Mouse (Mus musculus) CH12.LX (cell line): ENCODE measurements at regions not wholly inside any gene's neighbourhood (a gene's known extent, or its start where the extent isn't known, plus 50 kb on each side); places are given as distances from the start of the nearest gene placed in this dataset.

Experiments used
- DNase-seq: peaks from one replicate; pipeline ENCODE4 v3.0.0-alpha.2; 2013; ENCODE audit errors: extremely low read depth
- H3K27ac ChIP-seq: 2 replicates; pipeline ENCODE4 v1.5.1; 2012; ENCODE audit warnings: low read depth, mild to moderate bottlenecking, control low read depth, moderate library complexity; ENCODE audit not compliant: insufficient read depth
- H3K27me3 ChIP-seq: replicated peaks from 2 replicates; pipeline ENCODE3; 2012; ENCODE audit warnings: inconsistent platforms
- H3K36me3 ChIP-seq, 2 experiments: replicated peaks in 1 of 2; 2 replicates each; pipeline versions ENCODE3 to v1.6.1; 2012; ENCODE audit warnings: inconsistent platforms in 1 of 2, low read length in 1 of 2, mild to moderate bottlenecking in 1 of 2, mixed read lengths in 1 of 2, moderate library complexity in 1 of 2; ENCODE audit not compliant: control insufficient read depth in 1 of 2, insufficient read depth in 1 of 2
- H3K4me1 ChIP-seq, 2 experiments: 2 replicates each; pipeline ENCODE4 v1.6.1; 2012; ENCODE audit warnings: inconsistent platforms in 1 of 2, moderate library complexity in 1 of 2; ENCODE audit not compliant: insufficient read depth in 2 of 2, control insufficient read depth in 1 of 2
- H3K4me2 ChIP-seq: 2 replicates; pipeline ENCODE4 v1.6.1; 2012; ENCODE audit warnings: low read depth, mild to moderate bottlenecking, control low read depth; ENCODE audit not compliant: poor library complexity, insufficient read depth, severe bottlenecking
- H3K4me3 ChIP-seq, 3 experiments: fragments of 150-350 bp in 1 of 3; sonication (generic) in 1 of 3; replicated peaks in 1 of 3; 2 replicates each; pipeline versions ENCODE3 to v1.5.1; 2011 to 2012; ENCODE audit warnings: low read depth in 2 of 3, low read length in 2 of 3, mild to moderate bottlenecking in 2 of 3, moderate library complexity in 2 of 3, control low read depth in 1 of 3, improper control_type of control experiment in 1 of 3, inconsistent platforms in 1 of 3, mixed read lengths in 1 of 3; ENCODE audit not compliant: poor library complexity in 1 of 3
- H3K79me2 ChIP-seq: replicated peaks from 2 replicates; pipeline ENCODE4 v1.6.1; 2012; ENCODE audit warnings: mild to moderate bottlenecking, moderate library complexity; ENCODE audit not compliant: control insufficient read depth, poor library complexity, insufficient read depth, severe bottlenecking; ENCODE audit errors: extremely low read depth
- H3K9ac ChIP-seq: 2 replicates; pipeline ENCODE4 v1.6.1; 2012; ENCODE audit warnings: low read depth, mild to moderate bottlenecking, control low read depth, moderate library complexity; ENCODE audit not compliant: insufficient read depth
- H3K9me3 ChIP-seq: replicated peaks from 2 replicates; pipeline ENCODE3; 2012; ENCODE audit warnings: low read length, inconsistent platforms, mixed read lengths
- BHLHE40 ChIP-seq: IDR thresholded peaks from 2 replicates; pipeline ENCODE4 v1.6.1; 2011; ENCODE audit warnings: mild to moderate bottlenecking, low read depth, low read length, improper control_type of control experiment
- E2F4 ChIP-seq: IDR thresholded peaks from 2 replicates; pipeline ENCODE4 v1.6.1; 2011; ENCODE audit warnings: low read depth, low read length, improper control_type of control experiment; ENCODE audit not compliant: insufficient replicate concordance
- ELF1 ChIP-seq: IDR thresholded peaks from 2 replicates; pipeline ENCODE4 v1.6.1; 2014; ENCODE audit warnings: low read depth, mild to moderate bottlenecking, inconsistent platforms, low read length, improper control_type of control experiment
- ETS1 ChIP-seq: conservative IDR thresholded peaks from 2 replicates; pipeline ENCODE4 v1.6.1; 2012; ENCODE audit warnings: low read depth, mild to moderate bottlenecking, inconsistent platforms, low read length, improper control_type of control experiment, moderate library complexity
- GABPA ChIP-seq: IDR thresholded peaks from 2 replicates; pipeline ENCODE4 v1.6.1; 2012; ENCODE audit warnings: low read depth, low read length, improper control_type of control experiment, inconsistent platforms; ENCODE audit not compliant: insufficient replicate concordance
- HCFC1 ChIP-seq: IDR thresholded peaks from 2 replicates; pipeline ENCODE4 v1.6.1; 2012; ENCODE audit warnings: low read depth, mild to moderate bottlenecking, inconsistent platforms, low read length, improper control_type of control experiment
- JUN ChIP-seq: IDR thresholded peaks from 2 replicates; pipeline ENCODE4 v1.6.1; 2011; ENCODE audit warnings: low read depth, mild to moderate bottlenecking, low read length, improper control_type of control experiment, moderate library complexity; ENCODE audit not compliant: insufficient read depth
- JUND ChIP-seq: conservative IDR thresholded peaks from 2 replicates; pipeline ENCODE4 v1.6.1; 2011; ENCODE audit warnings: low read depth, low read length, improper control_type of control experiment
- KAT2A ChIP-seq: IDR thresholded peaks from 2 replicates; pipeline ENCODE4 v1.6.1; 2012; ENCODE audit warnings: low read length, improper control_type of control experiment, inconsistent platforms; ENCODE audit not compliant: insufficient replicate concordance
- MAFK ChIP-seq: IDR thresholded peaks from 2 replicates; pipeline ENCODE4 v1.6.1; 2011; ENCODE audit warnings: low read length, improper control_type of control experiment; ENCODE audit not compliant: insufficient replicate concordance
- MAZ ChIP-seq: IDR thresholded peaks from 2 replicates; pipeline ENCODE4 v1.6.1; 2012; ENCODE audit warnings: low read depth, mild to moderate bottlenecking, inconsistent platforms, low read length, improper control_type of control experiment, moderate library complexity
- MXI1 ChIP-seq: IDR thresholded peaks from 2 replicates; pipeline ENCODE4 v1.6.1; 2011; ENCODE audit warnings: mild to moderate bottlenecking, low read depth, low read length, improper control_type of control experiment
- MYC ChIP-seq: IDR thresholded peaks from 2 replicates; pipeline ENCODE4 v1.6.1; 2011; ENCODE audit warnings: low read depth, mild to moderate bottlenecking, improper control_type of control experiment, low read length
- NRF1 ChIP-seq: IDR thresholded peaks from 2 replicates; pipeline ENCODE4 v1.6.1; 2014; ENCODE audit warnings: low read depth, mild to moderate bottlenecking, inconsistent platforms, low read length, improper control_type of control experiment, moderate library complexity
- POLR2A ChIP-seq: IDR thresholded peaks from 2 replicates; pipeline ENCODE4 v1.6.1; 2011; ENCODE audit warnings: low read depth, mild to moderate bottlenecking, improper control_type of control experiment, low read length
- POLR2AphosphoS2 ChIP-seq: IDR thresholded peaks from 2 replicates; pipeline ENCODE4 v1.6.1; 2011; ENCODE audit warnings: low read depth, low read length, improper control_type of control experiment
- RCOR1 ChIP-seq: conservative IDR thresholded peaks from 2 replicates; pipeline ENCODE4 v1.6.1; 2012; ENCODE audit warnings: low read depth, mild to moderate bottlenecking, inconsistent platforms, low read length, improper control_type of control experiment
- SMC3 ChIP-seq: IDR thresholded peaks from 2 replicates; pipeline ENCODE4 v1.6.1; 2011; ENCODE audit warnings: low read depth, low read length, improper control_type of control experiment
- TBP ChIP-seq: conservative IDR thresholded peaks from 2 replicates; pipeline ENCODE4 v1.6.1; 2011; ENCODE audit warnings: low read depth, low read length, improper control_type of control experiment
- TCF12 ChIP-seq: IDR thresholded peaks from 2 replicates; pipeline ENCODE4 v1.6.1; 2014; ENCODE audit warnings: low read depth, mild to moderate bottlenecking, inconsistent platforms, low read length, improper control_type of control experiment
- USF1 ChIP-seq: IDR thresholded peaks from 2 replicates; pipeline ENCODE4 v1.6.1; 2014; ENCODE audit warnings: low read depth, mild to moderate bottlenecking, inconsistent platforms, low read length, improper control_type of control experiment
- USF2 ChIP-seq: conservative IDR thresholded peaks from 2 replicates; pipeline ENCODE4 v1.6.1; 2011; ENCODE audit warnings: low read depth, low read length, improper control_type of control experiment
- ZC3H11A ChIP-seq: IDR thresholded peaks from 2 replicates; pipeline ENCODE4 v1.6.1; 2012; ENCODE audit warnings: low read depth, mild to moderate bottlenecking, inconsistent platforms, low read length, improper control_type of control experiment
- ZMIZ1 ChIP-seq: IDR thresholded peaks from 2 replicates; pipeline ENCODE4 v1.6.1; 2012; ENCODE audit warnings: low read depth, mild to moderate bottlenecking, inconsistent platforms, low read length, improper control_type of control experiment
- ZNF384 ChIP-seq: IDR thresholded peaks from 2 replicates; pipeline ENCODE4 v1.6.1; 2012; ENCODE audit warnings: low read depth, low read length, improper control_type of control experiment, inconsistent platforms
- dilution Hi-C: fragments of 300-500 bp; cut with MboI; formaldehyde crosslinking; loops from 2 replicates; pipeline ENCODE4 v1.14.3; 2020; ENCODE audit warnings: low sequenced_read_pairs; ENCODE audit not compliant: extremely low pct_unique_long_range_greater_than_20kb, extremely low pct_ligation_motif_present
- in situ Hi-C: fragments of 300-500 bp; cut with MboI; formaldehyde crosslinking; loops from 3 replicates; pipeline ENCODE4 v1.14.3; 2019; ENCODE audit warnings: low sequenced_read_pairs, low pct_ligation_motif_present, low pct_unique_long_range_greater_than_20kb, mixed read lengths

DNA sequence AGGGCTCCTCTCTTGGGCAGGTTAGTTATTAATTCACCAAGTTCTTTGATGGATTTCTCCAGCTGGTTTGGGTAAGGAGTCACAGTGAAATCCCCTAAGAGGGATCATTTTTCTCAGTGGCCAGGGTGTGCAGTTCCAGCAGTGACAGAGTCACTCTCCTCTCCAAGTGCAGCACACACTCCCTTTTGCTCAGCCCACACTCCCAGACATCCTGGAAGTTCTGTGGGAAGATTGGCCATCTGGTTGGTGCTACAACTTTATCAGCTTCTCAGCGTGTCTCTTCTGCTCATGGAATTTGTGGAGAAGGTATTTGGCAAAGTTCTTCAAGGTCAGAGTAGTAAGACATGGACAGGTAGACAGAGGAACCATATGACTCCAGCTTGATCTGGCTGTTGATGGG is 148.5 kb upstream of the Lrig1 start:
- no peaks in the 10 kb centered on the region for H3K4me1 ChIP-seq
- no peak overlapping the region for H3K4me3 ChIP-seq
- H3K9me3 ChIP-seq: no peaks in the 10 kb centered on the region
- no peak overlapping the region for H3K27ac ChIP-seq
- no peaks in the 10 kb centered on the region for H3K79me2 ChIP-seq
- in situ Hi-C loops: no loop called here
- no peak overlapping the region for H3K9ac ChIP-seq
- TF ChIP-seq SMC3 (no peak), RCOR1 (no peak), POLR2AphosphoS2 (no peak), ZMIZ1 (no peak), BHLHE40 (no peak), GABPA (no peak), NRF1 (no peak), TBP (no peak), USF1 (no peak)
- no peak for DNase-seq
- H3K36me3 ChIP-seq: no peaks in the 10 kb centered on the region
- peaks cover under 1% of the 10 kb centered on the region for H3K27me3 ChIP-seq
- dilution Hi-C loops: no loop called here
- no peak overlapping the region for H3K4me2 ChIP-seq

DNA sequence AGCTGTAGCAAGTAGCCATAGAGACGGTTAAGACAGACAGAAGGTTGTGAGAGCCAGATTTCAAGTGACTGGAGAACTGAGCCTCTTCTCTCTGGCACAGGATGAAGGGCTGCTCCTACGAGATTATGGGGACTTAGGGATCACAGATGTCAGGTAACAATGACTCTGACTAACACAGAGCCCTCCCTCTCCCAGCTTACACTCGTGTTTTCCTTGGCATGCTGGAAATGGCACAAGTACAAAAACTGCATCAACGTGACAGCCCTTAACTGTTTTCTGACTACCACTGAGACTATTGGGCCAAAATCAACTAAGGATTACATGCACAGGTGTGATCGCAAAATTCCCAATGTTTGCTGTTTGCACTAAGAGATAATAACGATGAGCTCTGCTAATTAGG is 145.9 kb upstream of the Lrig1 start:
- H3K79me2 ChIP-seq: no peaks in the 10 kb centered on the region
- no peaks in the 10 kb centered on the region for H3K4me1 ChIP-seq
- no peak overlapping the region for H3K27ac ChIP-seq
- H3K4me3 ChIP-seq: no peak overlapping the region
- dilution Hi-C loops (no loop called here), in situ Hi-C loops (no loop called here)
- H3K4me2 ChIP-seq: no peak overlapping the region
- no peak overlapping the region for H3K9ac ChIP-seq
- no peaks in the 10 kb centered on the region for H3K9me3 ChIP-seq
- TF ChIP-seq ZNF384: no peak
- TF ChIP-seq JUN: no peak
- TF ChIP-seq KAT2A: no peak
- no peak for TF ChIP-seq HCFC1
- TF ChIP-seq MXI1: no peak
- no peak for TF ChIP-seq POLR2AphosphoS2
- TF ChIP-seq JUND: no peak
- TF ChIP-seq MAFK: no peak
- TF ChIP-seq TCF12: no peak
- no peak for TF ChIP-seq ETS1
- no peak for TF ChIP-seq SMC3
- no peak for TF ChIP-seq E2F4
- TF ChIP-seq MYC: no peak
- TF ChIP-seq MAZ: no peak
- TF ChIP-seq GABPA: no peak
- TF ChIP-seq POLR2A: no peak
- no peak for TF ChIP-seq ELF1
- no peak for TF ChIP-seq ZMIZ1
- TF ChIP-seq USF2: no peak
- TF ChIP-seq ZC3H11A: no peak
- peaks cover 2% of the 10 kb centered on the region for H3K27me3 ChIP-seq
- no peak for DNase-seq
- no peaks in the 10 kb centered on the region for H3K36me3 ChIP-seq
